Mouse (Mus musculus): Measurements from ENCODE around the gene Tbc1d9b.

Tbc1d9b gene

GRCm38 (mm10) chr11:50211322-50212059, 80.3 kb downstream of the Tbc1d9b start:
- DNase-seq (ENCODE audit: low spot score): no peak

DNA sequence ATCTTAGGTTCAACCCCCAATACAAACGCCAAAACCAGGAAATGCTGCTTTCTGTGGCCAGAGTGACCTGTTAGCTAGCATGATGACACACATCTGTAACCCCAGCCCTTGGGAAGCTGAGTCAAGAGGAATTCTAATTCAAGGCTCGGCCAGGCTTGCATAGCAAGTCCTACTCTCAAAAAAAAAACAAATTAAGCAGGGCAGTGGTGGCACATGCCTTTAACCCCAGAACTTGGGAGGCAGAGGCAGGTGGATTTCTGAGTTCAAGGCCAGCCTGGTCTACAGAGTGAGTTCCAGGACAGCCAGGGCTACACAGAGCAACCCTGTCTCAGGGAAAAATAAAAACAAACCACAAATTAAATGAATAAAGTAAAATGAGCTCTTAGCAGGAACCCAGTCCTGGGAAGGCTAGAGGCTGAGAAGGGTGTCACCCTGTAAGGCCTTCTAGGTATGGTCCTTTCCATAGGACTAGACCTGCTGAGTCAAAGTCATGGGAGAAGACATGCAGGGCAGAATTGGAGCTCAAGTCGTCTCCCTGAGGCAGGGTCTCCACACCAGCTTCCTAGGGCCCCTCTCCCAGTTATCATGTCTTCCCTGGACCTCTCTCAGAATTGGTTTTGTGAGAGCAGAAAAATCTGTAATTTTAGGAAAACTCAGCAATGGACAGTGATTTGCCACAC, 81.0 kb downstream of the Tbc1d9b start:
- no peak for DNase-seq (ENCODE audit: low spot score)

- DNase-seq (ENCODE audit: low spot score): peak; percentile 68
Observed at GRCm38 (mm10) chr11:50212848-50213758, 81.9 kb downstream of the Tbc1d9b start.

GRCm38 (mm10) chr11:50214631-50215030, 83.4 kb downstream of the Tbc1d9b start:
- no peak for DNase-seq (ENCODE audit: low spot score)

GRCm38 (mm10) chr11:50215633-50216032, 84.4 kb downstream of the Tbc1d9b start:
- peak; percentile 46 for DNase-seq (ENCODE audit: low spot score)

GRCm38 (mm10) chr11:50216724-50217366, 85.6 kb downstream of the Tbc1d9b start:
- no peak for DNase-seq (ENCODE audit: low spot score)

DNA sequence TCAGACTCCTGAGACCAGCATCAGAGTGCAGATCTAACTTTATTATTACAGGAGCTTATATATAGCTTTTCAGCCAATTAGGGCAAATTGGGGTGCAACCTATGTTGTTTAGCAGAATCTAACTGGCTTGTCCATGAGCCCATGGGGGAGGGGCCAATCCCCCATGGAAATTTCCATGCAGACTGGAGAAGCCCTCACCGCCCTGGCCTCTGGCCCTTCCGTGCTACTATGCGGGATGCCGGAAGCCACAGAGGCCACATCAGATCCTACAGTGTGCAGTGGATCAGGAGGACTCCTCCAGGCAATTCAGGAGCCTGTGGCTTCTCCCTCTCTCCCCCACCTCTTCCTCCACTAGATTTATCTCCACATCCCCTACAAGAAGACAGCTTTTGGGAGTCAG, 86.6 kb downstream of the Tbc1d9b start:
- DNase-seq (ENCODE audit: low spot score): peak; percentile 56

- no peak for DNase-seq (ENCODE audit: low spot score)
Observed at GRCm38 (mm10) chr11:50219833-50220232, 88.6 kb downstream of the Tbc1d9b start.
